Mouse (Mus musculus) layer of hippocampus, postnatal 10 days (tissue): ENCODE measurements around the gene Cldn9. TPM values are rescaled to one million over a fixed set of nuclear protein-coding genes. Genes with fewer than 3 reads are reported as not detected.

Source experiments
- DNase-seq, 2 experiments: peaks; one replicate each; pipeline ENCODE4 v3.0.0; 2021; ENCODE audit warnings: low spot score in 2 of 2
- long read RNA-seq: library from polyadenylated mRNA; stranded (forward); transcript quantifications from one replicate; pipeline ENCODE4 v2.0.0, GENCODE M21; 2023
- total RNA-seq, 2 experiments: library from RNA; stranded (reverse); gene quantifications; 2 replicates each; pipeline ENCODE4 v1.2.3; 2021

Gene Cldn9
- under 1 TPM in 1 of 2 experiments, not detected in 1; 0.57 TPM for total RNA-seq
- long read RNA-seq: 0 reads

DNA sequence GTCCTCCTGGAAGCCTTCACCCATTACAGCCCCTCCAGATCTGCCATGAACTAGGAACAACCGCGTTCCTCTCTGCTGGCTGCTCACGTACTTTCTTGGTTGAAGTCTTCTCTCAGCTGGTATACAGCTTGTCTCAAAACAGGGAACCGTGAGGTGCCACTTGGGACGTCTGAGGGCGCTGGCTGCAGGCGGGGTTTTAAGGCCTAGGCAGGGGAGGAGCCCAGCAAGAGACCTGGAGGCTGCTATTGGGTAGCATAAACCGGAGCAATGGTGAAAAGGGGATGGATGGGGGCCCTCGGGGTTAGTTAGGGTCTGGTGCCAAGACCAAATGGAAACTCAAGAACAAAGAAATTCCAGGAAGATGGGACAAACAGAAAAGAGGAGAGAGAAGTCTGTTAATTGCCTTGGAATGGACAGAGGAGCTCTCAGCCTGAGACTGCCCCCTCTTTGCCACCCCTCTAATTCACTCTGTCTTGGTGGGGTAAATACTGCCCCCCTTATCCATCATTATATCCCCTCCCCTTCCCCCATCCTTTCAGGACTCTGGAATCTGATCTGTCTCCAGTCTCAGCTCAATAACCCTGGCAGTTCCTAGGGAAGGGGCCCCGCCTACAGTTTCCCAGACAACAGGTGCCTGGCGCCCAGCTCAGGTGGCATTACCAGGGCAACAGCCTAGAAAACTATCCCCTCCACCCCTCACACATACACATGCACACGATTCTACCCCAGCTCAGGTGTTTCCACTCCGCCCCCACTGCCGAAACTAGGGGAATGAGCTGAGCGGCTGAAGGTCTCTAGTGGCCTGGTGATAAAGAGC lies at the start of gene Cldn9:
Cldn9 (minus strand) TSS at position 171 of the 817 bp plus-strand sequence.
- DNase-seq: no peak

DNA sequence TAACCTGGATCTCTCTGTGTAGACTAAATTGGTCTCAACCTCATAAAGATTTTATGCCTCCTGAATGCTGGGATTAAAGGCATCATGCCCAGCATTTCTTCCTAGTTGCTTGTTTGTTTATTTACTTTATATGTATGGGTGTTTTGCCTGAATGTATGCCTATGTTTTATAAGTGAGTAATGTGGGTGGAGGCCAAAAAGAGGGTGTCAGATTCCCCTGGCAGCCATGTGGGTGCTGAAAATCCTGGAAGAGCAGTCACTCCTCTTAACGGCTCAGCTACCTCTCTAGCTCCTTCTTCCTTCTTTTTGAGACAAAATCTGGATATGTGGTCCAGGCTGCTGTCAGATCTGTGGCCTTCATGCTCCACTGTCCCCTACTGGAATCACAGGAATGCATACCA lies 46.6 kb upstream of the Cldn9 start:
- no peak for DNase-seq

DNA sequence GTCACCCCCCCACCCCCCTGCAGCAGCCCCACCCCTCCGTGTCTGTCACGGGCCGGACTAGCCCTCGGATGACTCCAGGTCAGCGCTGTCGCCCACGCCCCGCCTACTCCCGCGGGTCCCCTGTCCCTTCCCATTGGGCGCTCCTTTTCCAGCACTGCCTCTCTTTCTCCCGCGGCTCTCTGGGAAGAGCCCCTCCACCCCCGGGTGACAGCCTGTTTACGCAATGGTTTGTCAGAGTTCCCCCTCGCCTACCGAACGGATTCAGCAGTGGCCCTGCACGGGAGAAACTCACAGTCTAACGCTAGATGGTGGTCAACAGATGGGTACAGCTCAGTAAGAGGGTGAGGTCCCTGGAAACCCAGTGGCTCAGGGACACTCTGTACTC lies 42.9 kb upstream of the Cldn9 start:
- DNase-seq: peak; percentile 63 to 70

DNA sequence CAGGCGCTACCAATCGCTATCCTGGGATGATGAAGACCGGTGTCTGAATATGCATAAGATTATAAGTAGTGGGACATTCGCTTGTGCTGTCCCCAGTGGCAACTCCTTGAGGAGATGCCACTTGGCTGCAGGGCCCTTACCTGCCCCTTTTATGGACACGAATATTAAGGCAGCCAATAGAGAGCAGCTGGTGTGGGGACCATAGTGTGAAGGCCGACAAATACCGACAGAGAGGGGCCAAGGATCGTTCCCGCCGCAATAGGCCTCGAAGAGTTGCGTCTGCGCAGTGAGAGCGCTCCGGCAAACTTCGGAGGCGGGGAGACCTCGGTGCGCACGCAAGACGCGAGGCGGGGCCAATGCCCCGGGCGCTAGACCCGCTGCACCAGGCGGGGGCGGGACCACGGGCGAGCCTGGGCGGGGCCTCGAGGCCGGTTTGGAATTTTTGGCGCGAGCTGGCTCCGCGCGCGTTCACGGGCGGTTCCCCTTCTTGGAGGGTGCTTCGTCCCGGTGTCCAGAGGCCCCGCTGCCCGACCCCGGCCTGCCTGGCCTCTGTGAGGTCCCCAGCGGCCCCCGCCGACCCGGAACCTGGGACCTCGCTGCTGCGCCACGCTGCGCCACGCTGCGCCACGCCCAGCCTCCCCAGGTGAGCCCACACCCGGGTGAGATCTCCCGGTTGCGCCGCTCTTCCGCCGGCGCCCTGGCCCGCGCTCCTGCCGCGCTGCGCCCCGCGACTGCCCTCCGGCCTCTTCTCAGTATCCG lies 42.4 kb upstream of the Cldn9 start, which contains the start of gene Pkmyt1:
Pkmyt1 (plus strand) TSS at position 338 of the 759 bp plus-strand sequence.
- DNase-seq: peak; percentile 92 to 95

- DNase-seq: no peak
These were observed 41.7 kb upstream of the Cldn9 start for GRCm38 (mm10) chr17:23725477-23725876.

DNA sequence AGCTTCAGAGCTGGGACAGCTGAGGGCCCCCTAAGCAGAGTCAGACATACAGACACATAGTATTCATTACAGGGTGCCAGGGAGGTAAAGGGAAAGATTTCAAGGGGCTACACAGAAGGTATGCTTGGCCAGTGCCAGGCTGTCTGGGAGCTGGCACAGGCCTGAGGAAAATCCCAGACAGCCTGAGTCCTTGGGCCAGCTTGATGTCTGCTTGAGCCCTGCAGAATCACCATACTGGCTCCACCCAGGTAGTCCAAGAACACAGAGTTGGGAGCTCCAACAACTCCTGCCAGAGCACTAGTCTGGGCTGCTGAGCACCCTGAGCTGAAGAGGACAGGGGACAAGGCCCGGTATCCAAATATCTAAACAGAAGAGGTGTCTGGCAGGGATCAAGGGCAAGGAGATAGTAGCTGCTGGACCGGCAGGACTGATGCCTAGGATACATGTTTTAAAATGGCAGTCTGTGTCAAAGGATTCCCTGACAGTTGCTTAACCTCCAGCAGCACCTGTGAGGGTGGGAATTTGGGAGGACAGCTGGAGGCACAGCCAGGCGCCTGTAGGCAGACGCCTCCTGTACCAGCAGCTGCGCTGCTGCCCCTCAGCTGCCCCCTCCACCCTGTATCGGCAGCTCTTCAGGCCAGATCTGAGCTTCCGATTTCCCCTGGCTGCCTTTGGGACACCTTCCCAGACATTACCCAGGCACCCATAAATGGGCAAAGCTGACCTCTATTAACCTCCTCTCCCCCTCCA lies 38.7 kb upstream of the Cldn9 start, which contains the start of gene 1520401A03Rik:
1520401A03Rik (minus strand) TSS at position 408 of the 750 bp plus-strand sequence.
- DNase-seq: no peak

- no peak for DNase-seq
These were observed 38.1 kb upstream of the Cldn9 start for GRCm38 (mm10) chr17:23721886-23722285.

DNA sequence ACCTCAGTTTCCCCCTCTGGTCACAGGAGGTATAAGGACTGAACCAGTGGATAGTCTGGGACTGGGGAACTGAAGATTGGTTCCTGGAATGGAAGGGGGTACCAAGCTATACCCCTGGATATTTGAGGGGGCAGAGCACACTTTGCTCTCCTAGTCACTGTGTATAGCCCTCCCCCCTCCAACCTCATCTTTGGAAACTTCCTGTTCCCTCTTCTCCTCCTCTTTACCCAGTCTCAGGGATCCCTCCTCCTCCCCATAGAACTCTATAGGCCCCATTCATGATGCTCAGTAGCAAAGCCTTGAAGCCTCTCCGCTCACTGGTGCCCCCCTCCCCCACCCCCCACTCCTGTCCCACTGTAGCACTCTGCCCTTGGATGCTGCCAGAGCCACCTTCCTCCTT lies 35.6 kb upstream of the Cldn9 start:
- DNase-seq: no peak

- no peak for DNase-seq
These were observed 33.2 kb upstream of the Cldn9 start for GRCm38 (mm10) chr17:23717003-23717402.

- DNase-seq: peak; percentile 81 to 87
These were observed 22.4 kb upstream of the Cldn9 start for GRCm38 (mm10) chr17:23706212-23706611.

- DNase-seq: no peak
These were observed 21.8 kb upstream of the Cldn9 start for GRCm38 (mm10) chr17:23705525-23706104.

DNA sequence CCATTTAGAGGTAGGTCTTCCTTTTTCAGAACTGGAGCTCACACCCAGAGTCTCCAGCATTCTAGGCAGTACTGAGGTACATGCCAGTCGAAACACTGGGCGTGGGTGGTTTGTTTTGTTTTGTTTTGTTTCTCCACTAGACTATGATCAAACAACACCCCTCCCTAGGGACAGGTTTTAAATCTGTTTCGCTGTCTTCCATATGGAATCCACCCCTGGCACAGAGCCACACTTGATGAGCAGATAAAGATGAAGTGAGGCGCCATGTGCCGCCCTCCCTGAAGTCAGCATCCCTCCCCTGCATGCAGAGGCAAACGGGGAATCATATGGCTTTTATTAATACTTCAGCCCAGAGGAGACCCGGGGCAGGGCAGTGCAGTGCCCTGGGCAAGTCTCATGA lies 20.9 kb upstream of the Cldn9 start:
- DNase-seq: peak in 1 of 2 experiments; percentile 44

DNA sequence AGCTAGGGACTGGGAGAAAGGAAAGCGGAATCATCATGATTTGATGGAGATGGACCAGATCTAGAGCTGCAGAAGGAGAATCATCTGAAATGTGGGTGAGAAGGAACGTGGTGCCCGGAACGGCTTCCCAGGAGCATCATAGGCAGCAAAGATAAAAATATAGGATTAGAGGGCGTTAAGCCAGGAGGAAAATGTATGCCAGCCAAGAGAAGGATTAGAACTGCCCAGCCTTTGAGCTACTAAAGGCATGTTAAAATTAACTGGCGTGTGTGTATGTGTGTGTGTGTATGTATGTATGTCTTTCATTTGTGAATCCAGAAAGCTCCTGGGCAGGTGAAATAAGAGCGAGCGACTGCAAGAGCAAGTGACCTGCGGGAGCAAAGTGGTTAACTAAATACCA lies 19.5 kb upstream of the Cldn9 start:
- DNase-seq: no peak

- DNase-seq: peak; percentile 83 to 91
These were observed 16.3 kb upstream of the Cldn9 start for GRCm38 (mm10) chr17:23700079-23700478.

DNA sequence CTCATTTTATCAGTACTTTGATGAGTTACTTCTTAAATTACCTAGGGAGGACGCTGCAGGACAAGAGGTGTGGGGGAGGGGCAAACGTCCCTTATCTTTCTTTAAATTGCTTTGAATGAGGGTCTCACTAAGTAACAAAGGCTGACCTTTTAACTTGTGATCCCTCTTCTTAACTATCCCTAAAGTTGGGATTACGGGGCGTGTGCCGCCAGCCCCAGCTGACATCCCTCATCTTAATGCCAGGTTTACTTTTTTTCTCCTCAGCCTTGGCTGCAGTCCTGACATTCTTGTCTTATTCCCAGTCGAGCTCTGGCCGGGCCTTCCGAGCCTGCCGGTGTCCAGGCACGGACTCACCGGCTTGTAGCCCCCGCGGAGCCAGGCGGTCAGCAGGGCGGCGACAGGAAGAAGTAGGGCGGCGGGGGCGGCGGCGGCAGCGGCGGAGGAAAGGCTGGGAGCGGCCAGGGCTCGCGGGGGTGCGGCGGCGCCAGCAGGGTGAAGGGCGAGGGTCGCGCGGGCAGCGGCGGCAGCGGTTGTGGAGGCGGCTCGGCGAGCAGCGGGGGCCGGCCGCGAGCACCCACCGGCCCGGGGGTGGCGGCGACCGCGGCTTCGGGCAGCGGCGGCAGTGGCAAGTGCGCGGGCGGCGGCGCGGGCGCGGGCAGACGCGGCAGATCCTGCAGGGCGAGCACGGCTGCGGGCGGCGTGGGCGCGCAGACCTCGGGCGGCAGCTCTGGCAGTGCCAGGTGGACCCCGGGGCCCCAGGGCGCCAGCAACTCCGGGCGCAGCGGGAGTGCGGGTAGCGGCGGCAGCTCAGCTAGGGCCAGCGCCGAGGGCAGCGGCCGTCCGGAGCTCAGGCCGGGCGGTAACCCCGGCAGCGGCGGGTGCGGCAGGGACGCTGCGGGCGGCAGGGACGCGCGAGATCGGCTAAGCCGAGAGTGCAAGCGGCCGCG lies 15.6 kb upstream of the Cldn9 start:
- DNase-seq: no peak

GRCm38 (mm10) chr17:23695801-23696200 lies 12.0 kb upstream of the Cldn9 start:
- DNase-seq: no peak

- no peak for DNase-seq
These were observed 10.7 kb upstream of the Cldn9 start for GRCm38 (mm10) chr17:23694491-23694890.

DNA sequence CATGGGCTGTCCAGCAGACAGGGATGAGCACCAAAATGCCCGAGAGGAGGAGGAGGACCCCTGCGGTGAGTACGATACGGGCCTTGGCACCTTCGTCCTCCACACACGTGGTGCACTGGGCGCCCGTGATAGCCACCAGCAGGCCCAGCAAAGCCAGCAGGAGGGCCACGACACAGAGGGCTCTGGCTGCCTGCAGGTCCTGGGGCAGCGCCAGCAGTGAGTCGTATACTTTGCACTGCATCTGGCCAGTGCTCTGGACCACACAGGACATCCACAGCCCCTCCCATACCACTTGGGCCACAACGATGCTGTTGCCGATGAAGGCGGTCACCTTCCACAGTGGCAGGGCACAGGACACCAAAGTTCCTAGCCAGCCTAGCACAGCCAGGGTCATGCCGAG lies 600 bp downstream of the Cldn9 start:
- DNase-seq: no peak

DNA sequence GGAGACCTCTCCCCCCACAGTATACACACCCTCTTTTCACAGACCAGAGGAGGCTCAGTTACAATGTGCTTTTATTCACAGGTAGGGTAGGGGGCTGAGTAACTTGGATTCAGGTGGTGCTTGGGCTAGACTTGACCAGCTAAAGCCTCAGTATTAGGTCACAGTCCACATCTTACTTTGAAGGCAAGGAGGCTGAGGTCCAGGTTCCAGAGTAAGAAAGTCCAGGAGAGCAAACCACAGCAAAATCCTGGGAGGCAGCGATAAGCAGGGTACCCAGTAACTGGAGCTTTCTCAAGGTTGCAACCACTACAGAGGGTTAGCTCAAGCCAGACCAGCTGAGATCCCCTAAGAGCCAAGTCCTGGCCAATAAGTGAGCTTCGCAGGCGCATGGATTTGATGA lies 1.3 kb downstream of the Cldn9 start:
- no peak for DNase-seq

DNA sequence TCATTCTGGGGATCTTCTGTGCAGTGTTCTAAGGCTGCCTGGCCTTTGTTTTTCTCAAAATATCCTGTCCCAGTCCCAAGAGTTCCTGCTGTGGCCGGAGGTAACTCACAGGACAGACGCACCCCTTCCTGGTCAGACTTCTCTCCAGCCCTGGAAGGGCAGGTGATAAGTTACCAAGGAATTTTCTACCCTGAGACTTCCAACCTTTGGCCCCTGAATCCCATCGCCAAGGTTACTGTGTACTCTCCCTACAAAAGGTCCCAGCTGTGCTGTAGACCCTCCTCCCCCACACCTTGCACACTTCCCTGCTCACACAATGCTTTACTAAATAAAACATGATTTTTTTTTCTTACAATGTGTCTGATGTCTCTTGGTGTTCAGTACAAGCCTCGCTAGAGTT lies 1.7 kb downstream of the Cldn9 start:
- DNase-seq: no peak
